Mouse (Mus musculus) spleen, adult 2 months (tissue): ENCODE measurements around the gene Nutm1. TPM values are rescaled to one million over a fixed set of nuclear protein-coding genes. Genes with fewer than 3 reads are reported as not detected.

Source experiments
- DNase-seq, 2 experiments: peaks; one replicate each; pipeline versions ENCODE4 v3.0.0 to v3.0.0-alpha.2; 2012 to 2021; ENCODE audit warnings: low spot score in 2 of 2, low read depth in 1 of 2
- H3K27ac ChIP-seq: fragments of 200-500 bp; 2 replicates; pipeline ENCODE4 v1.5.1; 2012; ENCODE audit warnings: low read length, inconsistent platforms; ENCODE audit not compliant: insufficient read depth
- H3K27me3 ChIP-seq: fragments of 200-500 bp; 2 replicates; pipeline ENCODE4 v1.6.1; 2012; ENCODE audit warnings: mild to moderate bottlenecking, moderate library complexity, low read length, inconsistent platforms; ENCODE audit not compliant: control insufficient read depth, insufficient read depth
- H3K36me3 ChIP-seq: fragments of 200-500 bp; 2 replicates; pipeline ENCODE4 v1.6.1; 2012; ENCODE audit warnings: mild to moderate bottlenecking, low read length, inconsistent platforms; ENCODE audit not compliant: control insufficient read depth, insufficient read depth
- H3K4me1 ChIP-seq: fragments of 200-500 bp; 2 replicates; pipeline ENCODE4 v1.6.1; 2011; ENCODE audit warnings: inconsistent platforms; ENCODE audit not compliant: control insufficient read depth, insufficient read depth, insufficient read length
- H3K4me3 ChIP-seq: fragments of 200-500 bp; 2 replicates; pipeline ENCODE4 v1.5.1; 2011; ENCODE audit warnings: mild to moderate bottlenecking, inconsistent platforms; ENCODE audit not compliant: insufficient read depth, insufficient read length; ENCODE audit errors: extremely low read depth
- CTCF ChIP-seq: fragments of 200-500 bp; IDR thresholded peaks from 2 replicates; pipeline ENCODE4 v1.5.1; 2011; ENCODE audit warnings: mild to moderate bottlenecking, inconsistent platforms; ENCODE audit not compliant: insufficient read depth, insufficient read length, insufficient replicate concordance; ENCODE audit errors: extremely low read depth
- POLR2A ChIP-seq: fragments of 200-500 bp; IDR thresholded peaks from 2 replicates; pipeline ENCODE4 v1.6.1; 2011; ENCODE audit warnings: low read depth, low read length, inconsistent platforms
- WGBS: fragments of 180-500 bp; shearing (Covaris S2); methylation state at CpG from one replicate; pipeline ENCODE4 v1.1.7; 2018; 5-methylcytosine and 5-hydroxymethylcytosine counted together
- polyA plus RNA-seq: library from polyadenylated mRNA; depleted of rRNA; stranded (reverse); fragments of >200 nt; gene quantifications from 2 replicates; pipeline ENCODE4 v1.2.3, GENCODE M21; 2012

The Nutm1 gene
- polyA plus RNA-seq, 1 experiment, result not detected

DNA sequence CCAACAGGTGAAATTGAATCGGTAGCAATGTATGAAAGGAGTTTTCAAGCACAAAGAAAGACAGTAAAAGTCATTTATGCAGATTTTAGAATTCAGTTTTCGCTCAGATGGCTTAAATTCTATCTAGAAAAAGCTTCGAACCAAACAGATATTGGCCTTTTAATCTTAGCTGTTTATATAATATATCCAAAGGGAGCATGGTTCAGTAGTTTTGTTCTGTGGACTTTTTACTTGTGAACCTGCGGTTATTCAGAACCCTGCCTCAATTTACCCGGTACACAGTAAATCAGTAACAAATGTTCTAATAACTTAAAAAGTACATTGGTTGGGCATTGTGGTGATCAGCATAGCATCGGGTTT is 25.9 kb upstream of the Nutm1 start:
- Histone ChIP-seq H3K4me1 (peaks cover 10% of the 10 kb centered on the region), H3K36me3 (no peaks in the 10 kb centered on the region), H3K27me3 (no peaks in the 10 kb centered on the region), H3K4me3 (no peak overlapping the region), H3K27ac (no peak overlapping the region)
- TF ChIP-seq POLR2A (no peak), CTCF (no peak)
- WGBS, result 70% methylated on average over 6 of the region's 6 CpGs
- DNase-seq, result no peak

- Histone ChIP-seq H3K4me3 (peak overlapping the region; percentile 20; the same call in 1 of the 2 replicates), H3K27me3 (no peaks in the 10 kb centered on the region), H3K36me3 (no peaks in the 10 kb centered on the region), H3K27ac (peak overlapping the region; percentile 2; the same call in 1 of the 2 replicates), H3K4me1 (peaks cover 10% of the 10 kb centered on the region)
- WGBS, result 36% methylated on average over 21 of the region's 21 CpGs
- no peak for DNase-seq
- no peak for TF ChIP-seq POLR2A
- TF ChIP-seq CTCF, result no peak
Observed at GRCm38 (mm10) chr2:112284363-112285030, 25.4 kb upstream of the Nutm1 start.

GRCm38 (mm10) chr2:112282846-112283245 is 23.8 kb upstream of the Nutm1 start:
- H3K27ac ChIP-seq, result no peak overlapping the region
- H3K4me1 ChIP-seq, result peaks cover 9% of the 10 kb centered on the region
- no peak for TF ChIP-seq POLR2A
- no peak for TF ChIP-seq CTCF
- no peak for DNase-seq
- no peaks in the 10 kb centered on the region for H3K27me3 ChIP-seq
- H3K4me3 ChIP-seq, result no peak overlapping the region
- H3K36me3 ChIP-seq, result no peaks in the 10 kb centered on the region
- WGBS, result 98% methylated on average over 1 of the region's 1 CpGs

- no peak overlapping the region for H3K4me3 ChIP-seq
- WGBS, result 88% methylated on average over 3 of the region's 3 CpGs
- H3K4me1 ChIP-seq, result peaks cover 8% of the 10 kb centered on the region
Observed at GRCm38 (mm10) chr2:112276870-112277269, 17.8 kb upstream of the Nutm1 start.

DNA sequence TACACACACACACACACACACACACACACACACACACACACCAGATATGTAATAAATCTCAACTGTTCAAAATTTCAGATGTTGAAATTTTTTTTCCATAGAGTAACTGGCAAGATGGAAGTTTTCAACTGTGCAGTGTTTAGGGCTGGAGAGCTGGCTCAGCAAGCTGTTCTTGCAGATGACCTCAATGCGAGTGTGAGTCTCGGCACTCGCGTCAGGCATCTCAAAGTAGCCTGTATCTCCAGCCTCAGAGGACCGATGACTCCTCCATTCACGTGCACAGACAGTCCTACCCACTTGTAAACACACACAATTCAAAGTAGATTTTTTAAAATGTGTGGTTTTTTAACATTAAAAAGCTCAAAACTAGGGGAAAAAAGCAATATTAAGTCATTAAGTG is 14.4 kb upstream of the Nutm1 start:
- Histone ChIP-seq H3K27me3 (no peaks in the 10 kb centered on the region), H3K4me1 (peaks cover 17% of the 10 kb centered on the region; the same call in 1 of the 2 replicates), H3K36me3 (peaks cover 5% of the 10 kb centered on the region), H3K27ac (no peak overlapping the region), H3K4me3 (no peak overlapping the region)
- WGBS, result 86% methylated on average over 6 of the region's 6 CpGs
- TF ChIP-seq CTCF (no peak), POLR2A (no peak)
- no peak for DNase-seq

More at GRCm38 (mm10) chr2:112276870-112277269, 17.8 kb upstream of the Nutm1 start:
- Histone ChIP-seq H3K36me3 (peaks cover 3% of the 10 kb centered on the region; the same call in 1 of the 2 replicates), H3K27ac (no peak overlapping the region), H3K27me3 (no peaks in the 10 kb centered on the region)
- no peak for TF ChIP-seq POLR2A
- no peak for TF ChIP-seq CTCF
- DNase-seq, result no peak

DNA sequence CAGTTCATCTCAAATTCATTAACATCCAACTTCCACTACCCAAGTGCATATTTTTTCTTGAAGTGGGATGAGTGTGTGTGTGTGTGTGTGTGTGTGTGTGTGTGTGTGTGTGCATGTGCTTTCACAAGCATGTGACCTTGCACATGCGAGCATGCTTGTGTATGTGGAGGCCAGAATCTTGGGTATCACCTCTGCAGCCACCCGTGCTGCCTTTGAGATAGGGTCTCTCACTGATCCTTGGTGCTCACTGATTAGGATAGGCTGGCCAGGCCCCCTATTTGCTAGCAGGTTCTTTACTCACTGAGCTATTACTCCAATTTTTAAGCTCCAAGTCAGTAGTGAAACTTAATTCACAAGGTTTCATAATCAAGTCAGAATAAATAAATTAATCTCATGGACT is 13.8 kb upstream of the Nutm1 start:
- Histone ChIP-seq H3K27ac (no peak overlapping the region), H3K4me3 (no peak overlapping the region), H3K27me3 (no peaks in the 10 kb centered on the region), H3K36me3 (peaks cover 5% of the 10 kb centered on the region), H3K4me1 (peaks cover 17% of the 10 kb centered on the region; the same call in 1 of the 2 replicates)
- TF ChIP-seq CTCF (no peak), POLR2A (no peak)
- 87% methylated on average over 2 of the region's 2 CpGs for WGBS
- no peak for DNase-seq

- Histone ChIP-seq H3K4me1 (peaks cover 14% of the 10 kb centered on the region; the same call in 1 of the 2 replicates), H3K27me3 (no peaks in the 10 kb centered on the region), H3K36me3 (peaks cover 4% of the 10 kb centered on the region), H3K27ac (no peak overlapping the region; the same call in 1 of the 2 replicates), H3K4me3 (no peak overlapping the region)
- TF ChIP-seq CTCF, result no peak
- 57% methylated on average over 2 of the region's 2 CpGs for WGBS
- DNase-seq, result no peak
Observed at GRCm38 (mm10) chr2:112270011-112270410, 10.9 kb upstream of the Nutm1 start.
